Mouse (Mus musculus) small intestine, adult 2 months (tissue): ENCODE data around the gene Thap4.

ENCODE experiments used
- CTCF ChIP-seq: fragments of 200-500 bp; IDR thresholded peaks from 2 replicates; pipeline ENCODE4 v1.5.1; 2012; ENCODE audit warnings: low read depth, mild to moderate bottlenecking, control low read depth, inconsistent platforms, low read length, moderate library complexity, mixed read lengths; ENCODE audit not compliant: insufficient replicate concordance, insufficient read length; ENCODE audit errors: extremely low read depth
- POLR2A ChIP-seq: fragments of 200-500 bp; IDR thresholded peaks from 2 replicates; pipeline ENCODE4 v1.6.1; 2012; ENCODE audit warnings: low read depth, mild to moderate bottlenecking, control low read depth, inconsistent platforms, low read length, moderate library complexity

DNA sequence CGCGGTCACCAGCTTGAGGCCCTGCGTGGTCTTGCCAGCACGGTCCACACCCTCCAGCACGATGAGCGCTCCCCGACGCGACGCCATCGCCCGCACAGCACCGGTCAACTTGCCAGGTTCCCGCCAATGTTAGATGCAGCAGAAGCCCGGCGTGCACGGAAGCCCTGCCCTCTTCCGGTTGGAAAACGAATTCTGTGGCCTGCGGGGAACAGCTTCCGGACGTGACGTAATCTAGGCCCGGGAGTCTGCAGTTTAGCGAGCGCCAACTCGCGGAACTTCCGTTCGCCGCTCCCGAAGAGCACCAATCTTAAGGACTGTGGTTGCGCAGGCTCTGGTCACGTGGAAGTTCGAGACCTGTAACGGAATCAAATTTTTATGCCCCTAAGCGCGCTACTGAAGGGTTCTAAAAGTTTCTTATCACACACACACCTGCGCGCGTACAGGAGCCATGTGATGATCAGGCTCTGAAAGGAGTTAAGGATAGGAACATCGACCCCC, 47.1 kb upstream of the Thap4 start, which contains the start of gene Dtymk:
- TF ChIP-seq CTCF: no peak
- peak; percentile 25 for TF ChIP-seq POLR2A
